Mouse (Mus musculus) C2C12 (cell line): Measurements from ENCODE around the gene C1galt1. TPM values are rescaled to one million over a fixed set of nuclear protein-coding genes. Genes with fewer than 3 reads are reported as not detected.

Experiments
- H3K27me3 ChIP-seq: one replicate; pipeline ENCODE4 v1.6.1; 2011; ENCODE audit not compliant: control insufficient read depth, insufficient read depth, insufficient read length
- H3K36me3 ChIP-seq: one replicate; pipeline ENCODE4 v1.6.1; 2011; ENCODE audit not compliant: control insufficient read depth, insufficient read depth
- H3K4me3 ChIP-seq: one replicate; pipeline ENCODE4 v1.5.1; 2011; ENCODE audit warnings: mild to moderate bottlenecking, control low read depth; ENCODE audit not compliant: poor library complexity, insufficient read depth, severe bottlenecking
- H3K79me2 ChIP-seq: one replicate; pipeline ENCODE4 v1.6.1; 2011; ENCODE audit not compliant: control insufficient read depth, insufficient read depth
- H3K79me3 ChIP-seq: one replicate; pipeline ENCODE4 v1.6.1; 2011; ENCODE audit warnings: low read depth, control low read depth
- H3ac ChIP-seq: one replicate; pipeline ENCODE3; 2011; ENCODE audit warnings: low read depth; ENCODE audit not compliant: control insufficient read depth, insufficient read length
- CTCF ChIP-seq: IDR thresholded peaks from one replicate; pipeline ENCODE4 v1.5.1; 2011; ENCODE audit not compliant: control insufficient read depth, insufficient read depth, insufficient read length
- FOSL1 ChIP-seq: IDR thresholded peaks from one replicate; pipeline ENCODE4 v1.8.0; 2011; ENCODE audit warnings: mild to moderate bottlenecking, low read length; ENCODE audit not compliant: poor library complexity, insufficient read depth, severe bottlenecking
- MYOD1 ChIP-seq: IDR thresholded peaks from one replicate; pipeline ENCODE4 v1.6.1; 2011; ENCODE audit warnings: low read depth; ENCODE audit not compliant: control insufficient read depth, insufficient read length
- USF1 ChIP-seq: IDR thresholded peaks from one replicate; pipeline ENCODE4 v1.6.1; 2011; ENCODE audit warnings: low read depth, mild to moderate bottlenecking, control low read depth, moderate library complexity
- polyA plus RNA-seq: library from polyadenylated mRNA; unstranded; fragments of >200 nt; fragmentation: generic; extraction: Trizol; gene quantifications from one replicate; pipeline ENCODE4 v1.2.1, GENCODE M21; 2012; ENCODE audit warnings: missing spikeins

Gene C1galt1
- polyA plus RNA-seq, 1 experiment, result 4.0 TPM

DNA sequence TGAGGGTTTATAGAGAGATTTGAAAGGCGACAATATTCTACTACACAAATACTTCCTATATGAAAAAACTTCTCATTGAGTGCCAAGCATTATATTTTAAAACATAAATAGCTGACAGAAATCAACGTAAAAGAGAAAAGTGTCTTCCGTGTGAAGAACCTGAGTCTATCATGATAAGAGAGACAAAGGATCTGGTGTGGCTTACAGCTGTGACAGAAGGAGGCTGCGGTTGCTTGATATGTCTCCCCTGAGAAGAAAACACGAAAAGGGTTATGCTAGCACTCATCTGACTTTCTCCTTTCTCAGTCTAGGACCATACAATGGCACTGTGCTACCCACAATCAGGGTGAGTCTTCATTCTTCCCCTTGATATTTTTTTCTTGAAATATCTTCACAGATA lies 51.7 kb downstream of the C1galt1 start:
- no peaks in the 10 kb centered on the region for H3K27me3 ChIP-seq
- H3ac ChIP-seq, result no peak overlapping the region
- H3K4me3 ChIP-seq, result no peak overlapping the region
- no peak for TF ChIP-seq CTCF
- TF ChIP-seq FOSL1, result no peak
- no peak for TF ChIP-seq MYOD1
- TF ChIP-seq USF1, result no peak
- no peaks in the 10 kb centered on the region for H3K36me3 ChIP-seq
- no peaks in the 10 kb centered on the region for H3K79me2 ChIP-seq
- H3K79me3 ChIP-seq, result no peaks in the 10 kb centered on the region

DNA sequence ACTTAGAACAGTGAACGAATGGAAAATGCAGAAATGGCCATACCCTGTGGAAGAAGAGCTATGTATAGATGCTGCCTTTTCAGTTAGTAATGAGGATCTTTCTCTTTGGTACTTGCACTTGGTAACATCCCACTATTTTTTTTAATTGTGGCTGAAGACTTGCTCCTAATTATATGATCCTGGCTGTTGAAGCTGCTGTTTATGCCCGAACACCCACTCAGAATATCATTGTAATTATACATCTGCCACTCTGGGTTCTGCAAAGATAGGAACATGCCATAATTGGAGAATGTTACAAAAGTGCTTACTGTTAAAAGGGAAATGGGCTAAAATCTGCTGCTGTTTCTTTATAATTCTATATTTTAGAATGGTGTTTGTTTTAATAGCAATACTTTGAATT lies 67.4 kb downstream of the C1galt1 start:
- no peaks in the 10 kb centered on the region for H3K79me2 ChIP-seq
- no peak for TF ChIP-seq FOSL1
- no peak for TF ChIP-seq CTCF
- no peaks in the 10 kb centered on the region for H3K79me3 ChIP-seq
- no peak overlapping the region for H3ac ChIP-seq
- H3K36me3 ChIP-seq, result no peaks in the 10 kb centered on the region
- no peaks in the 10 kb centered on the region for H3K27me3 ChIP-seq
- no peak overlapping the region for H3K4me3 ChIP-seq

Other genes starting within 250 kb of the C1galt1 start
- 122 TPM for gene Asns, start 151.6 kb upstream of the C1galt1 start, polyA plus RNA-seq